Mouse (Mus musculus) large intestine, adult 2 months (tissue): Measurements from ENCODE around the gene March6. TPM values are rescaled to one million over a fixed set of nuclear protein-coding genes. Genes with fewer than 3 reads are reported as not detected.

Source experiments
- DNase-seq: peaks from one replicate; pipeline ENCODE4 v3.0.0-alpha.2; 2012; ENCODE audit warnings: low read depth, low spot score
- WGBS: fragments of 180-500 bp; shearing (Covaris S2); methylation state at CpG from one replicate; pipeline ENCODE4 v1.1.7; 2018; 5-methylcytosine and 5-hydroxymethylcytosine counted together
- polyA plus RNA-seq: library from polyadenylated mRNA; depleted of rRNA; stranded (reverse); fragments of >200 nt; gene quantifications from 2 replicates; pipeline ENCODE4 v1.2.3, GENCODE M21; 2012; rRNA removed

March6 gene
- 16.0 and 43.6 TPM in 2 replicates for polyA plus RNA-seq

GRCm38 (mm10) chr15:31530659-31531445, at the start of gene March6:
Gene March6 (minus strand): TSS chr15:31531053.
- peak; percentile 57 for DNase-seq
- under 1% methylated on average over 128 of the region's 132 CpGs for WGBS

- no peak for DNase-seq
- 83% methylated on average over 5 of the region's 5 CpGs for WGBS
Observed at GRCm38 (mm10) chr15:31576076-31576475, 45.2 kb upstream of the March6 start.

- no peak for DNase-seq
Observed at GRCm38 (mm10) chr15:31573692-31574091, 42.8 kb upstream of the March6 start.

GRCm38 (mm10) chr15:31573287-31573686, 42.4 kb upstream of the March6 start:
- no peak for DNase-seq
- 92% methylated on average over 4 of the region's 4 CpGs for WGBS

GRCm38 (mm10) chr15:31571906-31572722, 41.3 kb upstream of the March6 start:
- DNase-seq = no peak
- 85% methylated on average over 16 of the region's 16 CpGs for WGBS

GRCm38 (mm10) chr15:31570959-31571358, 40.1 kb upstream of the March6 start:
- DNase-seq = no peak
- WGBS = 90% methylated on average over 8 of the region's 8 CpGs

- peak; percentile 98 for DNase-seq
- WGBS = 25% methylated on average over 9 of the region's 9 CpGs
Observed at GRCm38 (mm10) chr15:31569325-31570022, 38.6 kb upstream of the March6 start.

GRCm38 (mm10) chr15:31568581-31568996, 37.7 kb upstream of the March6 start:
- 13% methylated on average over 12 of the region's 12 CpGs for WGBS
- peak; percentile 62 for DNase-seq

GRCm38 (mm10) chr15:31567431-31567830, 36.6 kb upstream of the March6 start:
- WGBS = 51% methylated on average over 7 of the region's 7 CpGs

GRCm38 (mm10) chr15:31565786-31566185, 34.9 kb upstream of the March6 start:
- no peak for DNase-seq
- WGBS = 79% methylated on average over 1 of the region's 1 CpGs

More at GRCm38 (mm10) chr15:31567431-31567830, 36.6 kb upstream of the March6 start:
- no peak for DNase-seq

- no peak for DNase-seq
- WGBS = 57% methylated on average over 5 of the region's 5 CpGs
Observed at GRCm38 (mm10) chr15:31565184-31565583, 34.3 kb upstream of the March6 start, which contains the start of gene Cmbl. Gene Cmbl (plus strand): TSS chr15:31565389.

GRCm38 (mm10) chr15:31563577-31564546, 33.0 kb upstream of the March6 start:
- 38% methylated on average over 19 of the region's 19 CpGs for WGBS
- DNase-seq = no peak

GRCm38 (mm10) chr15:31562847-31563246, 32.0 kb upstream of the March6 start:
- no peak for DNase-seq
- WGBS = 54% methylated on average over 8 of the region's 8 CpGs

- DNase-seq = no peak
- WGBS = 98% methylated on average over 4 of the region's 4 CpGs
Observed at GRCm38 (mm10) chr15:31561976-31562375, 31.1 kb upstream of the March6 start.

GRCm38 (mm10) chr15:31561390-31561789, 30.5 kb upstream of the March6 start:
- 71% methylated on average over 6 of the region's 6 CpGs for WGBS

GRCm38 (mm10) chr15:31554855-31555254, 24.0 kb upstream of the March6 start:
- 93% methylated on average over 2 of the region's 2 CpGs for WGBS
- no peak for DNase-seq

More at GRCm38 (mm10) chr15:31561390-31561789, 30.5 kb upstream of the March6 start:
- no peak for DNase-seq

- DNase-seq = no peak
- WGBS = 71% methylated on average over 4 of the region's 4 CpGs
Observed at GRCm38 (mm10) chr15:31550381-31550780, 19.5 kb upstream of the March6 start.

GRCm38 (mm10) chr15:31547421-31547820, 16.6 kb upstream of the March6 start:
- WGBS = 75% methylated on average over 5 of the region's 5 CpGs
- no peak for DNase-seq

- no peak for DNase-seq
- WGBS = 81% methylated on average over 6 of the region's 6 CpGs
Observed at GRCm38 (mm10) chr15:31546291-31546690, 15.4 kb upstream of the March6 start.
